Mouse (Mus musculus) lung, postnatal 0 days (tissue): ENCODE results near the gene Plxnd1.

ENCODE experiments used
- CTCF ChIP-seq: IDR thresholded peaks from 2 replicates; pipeline ENCODE4 v1.5.1; 2016; ENCODE audit warnings: antibody characterized with exemption, mild to moderate bottlenecking
- EP300 ChIP-seq: IDR thresholded peaks from 2 replicates; pipeline ENCODE4 v1.6.1; 2016; ENCODE audit warnings: antibody characterized with exemption, mild to moderate bottlenecking, control low read depth

DNA sequence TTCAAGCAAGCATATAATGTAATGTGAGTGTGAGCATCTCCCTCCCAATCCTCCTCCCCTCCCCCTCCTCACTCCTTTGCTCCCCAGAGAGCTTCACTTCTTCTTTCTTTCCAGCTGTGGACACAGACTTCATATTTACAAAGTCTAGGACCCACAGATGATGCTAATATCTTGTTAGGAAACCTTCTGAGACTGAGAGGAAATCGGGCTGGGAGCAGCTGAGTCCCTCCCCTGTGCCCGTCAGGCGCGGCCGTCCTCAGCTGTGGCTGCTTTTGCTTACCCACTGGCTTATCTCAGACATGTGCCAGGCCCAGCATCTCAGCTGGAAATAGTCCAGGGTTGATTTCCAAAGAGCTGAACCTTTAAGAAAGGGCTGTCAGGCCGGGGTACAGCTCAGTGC lies 48.4 kb downstream of the Plxnd1 start:
- TF ChIP-seq CTCF: no peak
- no peak for TF ChIP-seq EP300
